Mouse (Mus musculus): ENCODE data around the gene Btg2. TPM values are rescaled to one million over a fixed set of nuclear protein-coding genes. Genes with fewer than 3 reads are reported as not detected.
A peak's percentile ranks its signal among the peaks of the same experiment; 100 is the strongest.

Gene Btg2
- polyA plus RNA-seq, 1 experiment from 2014 or later = 34.6 TPM

- H3K27me3 ChIP-seq (replicated peaks; ENCODE audit: control insufficient read depth, insufficient read depth, low read length) = no peaks in the 10 kb centered on the region
- no peaks in the 10 kb centered on the region for H3K9me3 ChIP-seq (ENCODE audit: control insufficient read depth, low read length)
- no peak overlapping the region for H3K27ac ChIP-seq (ENCODE audit: low read depth)
- H3K4me1 ChIP-seq (replicated peaks; ENCODE audit: control insufficient read depth, insufficient read depth, low read length) = peaks cover 14% of the 10 kb centered on the region
- DNase-seq (ENCODE audit: low spot score) = no peak
- no peak overlapping the region for H3K9ac ChIP-seq (ENCODE audit: low read length)
- no peaks in the 10 kb centered on the region for H3K36me3 ChIP-seq (ENCODE audit: control insufficient read depth, insufficient read depth, low read length)
- 87% methylated on average over 3 of the region's 3 CpGs for WGBS
- H3K4me2 ChIP-seq (ENCODE audit: low read length) = no peak overlapping the region
- no peak for ATAC-seq (replicated peaks; ENCODE audit: low FRiP score, low TSS enrichment, low read depth)
- H3K4me3 ChIP-seq (ENCODE audit: low read depth, low read length) = no peak overlapping the region
Observed at GRCm38 (mm10) chr1:134084128-134084527, 5.2 kb upstream of the Btg2 start.

DNA sequence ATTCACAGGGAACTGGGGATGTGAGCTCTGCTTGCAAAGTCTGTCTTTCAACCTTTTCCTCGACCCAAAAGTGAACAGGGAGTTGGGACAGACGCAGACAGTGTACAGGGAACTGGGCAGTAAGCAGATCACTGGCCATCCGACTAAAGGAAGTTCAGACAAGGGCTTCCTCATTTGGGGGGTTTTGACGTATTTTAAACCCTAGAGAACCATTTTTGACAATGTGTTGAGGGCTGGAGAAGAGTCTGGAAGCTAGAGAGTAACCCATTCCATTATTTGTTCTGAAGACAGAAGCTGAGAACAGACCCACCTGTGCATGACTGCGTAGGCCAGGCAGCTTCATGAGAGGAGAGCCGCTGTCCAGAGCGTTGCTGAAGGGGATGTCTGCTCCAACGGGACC is 4.8 kb upstream of the Btg2 start:
- Histone ChIP-seq H3K9me3 (ENCODE audit: control insufficient read depth, low read length) (no peaks in the 10 kb centered on the region), H3K9ac (ENCODE audit: low read length) (no peak overlapping the region), H3K4me3 (ENCODE audit: low read depth, low read length) (no peak overlapping the region), H3K27ac (ENCODE audit: low read depth) (no peak overlapping the region), H3K27me3 (replicated peaks; ENCODE audit: control insufficient read depth, insufficient read depth, low read length) (no peaks in the 10 kb centered on the region), H3K4me2 (ENCODE audit: low read length) (no peak overlapping the region), H3K36me3 (ENCODE audit: control insufficient read depth, insufficient read depth, low read length) (no peaks in the 10 kb centered on the region), H3K4me1 (replicated peaks; ENCODE audit: control insufficient read depth, insufficient read depth, low read length) (peaks cover 14% of the 10 kb centered on the region)
- ATAC-seq (replicated peaks; ENCODE audit: low FRiP score, low TSS enrichment, low read depth) = no peak
- WGBS = 76% methylated on average over 8 of the region's 8 CpGs
- no peak for DNase-seq (ENCODE audit: low spot score)

- no peaks in the 10 kb centered on the region for H3K36me3 ChIP-seq (ENCODE audit: control insufficient read depth, insufficient read depth, low read length)
- ATAC-seq (replicated peaks; ENCODE audit: low FRiP score, low TSS enrichment, low read depth) = no peak
- no peak overlapping the region for H3K4me3 ChIP-seq (ENCODE audit: low read depth, low read length)
- H3K9me3 ChIP-seq (ENCODE audit: control insufficient read depth, low read length) = no peaks in the 10 kb centered on the region
- H3K27ac ChIP-seq (ENCODE audit: low read depth) = no peak overlapping the region; the same call in 1 of the 2 replicates
- no peak for DNase-seq (ENCODE audit: low spot score)
- no peaks in the 10 kb centered on the region for H3K27me3 ChIP-seq (replicated peaks; ENCODE audit: control insufficient read depth, insufficient read depth, low read length)
- 52% methylated on average over 11 of the region's 11 CpGs for WGBS
- no peak overlapping the region for H3K9ac ChIP-seq (ENCODE audit: low read length)
- no peak overlapping the region for H3K4me2 ChIP-seq (ENCODE audit: low read length)
- H3K4me1 ChIP-seq (replicated peaks; ENCODE audit: control insufficient read depth, insufficient read depth, low read length) = peaks cover 18% of the 10 kb centered on the region
Observed at GRCm38 (mm10) chr1:134082987-134083516, 4.1 kb upstream of the Btg2 start.

DNA sequence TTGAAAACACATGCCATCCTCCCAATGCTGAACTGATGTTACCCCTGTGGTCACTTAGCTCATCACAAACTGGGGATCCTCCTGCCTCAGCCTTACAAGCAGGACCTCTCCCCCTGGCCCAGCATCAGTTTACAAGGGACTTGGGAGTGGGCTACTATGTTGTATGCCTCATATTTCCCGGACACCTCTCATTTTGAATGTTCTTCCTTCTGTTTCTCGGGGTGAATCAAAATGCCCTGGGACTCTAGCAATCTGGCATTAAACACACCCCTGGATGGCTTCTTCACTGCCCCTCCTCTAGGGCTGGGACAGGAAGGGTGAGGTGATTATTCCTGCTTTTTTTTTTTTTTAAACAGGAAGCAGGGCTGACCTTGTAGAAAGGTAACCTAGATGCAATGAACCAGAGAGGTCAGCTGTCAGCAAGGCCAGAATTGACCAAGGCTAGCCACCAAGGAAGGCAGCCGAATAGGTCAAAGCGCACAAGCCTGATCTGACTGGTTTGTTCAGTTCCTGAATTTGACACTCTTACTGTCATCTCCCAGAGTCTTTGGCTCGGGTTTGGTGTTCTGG is 2.0 kb upstream of the Btg2 start:
- DNase-seq (ENCODE audit: low spot score) (no peak), ATAC-seq (replicated peaks; ENCODE audit: low FRiP score, low TSS enrichment, low read depth) (no peak)
- H3K4me3 ChIP-seq (ENCODE audit: low read depth, low read length) = no peak overlapping the region
- H3K4me2 ChIP-seq (ENCODE audit: low read length) = no peak overlapping the region
- H3K27ac ChIP-seq (ENCODE audit: low read depth) = no peak overlapping the region
- no peaks in the 10 kb centered on the region for H3K27me3 ChIP-seq (replicated peaks; ENCODE audit: control insufficient read depth, insufficient read depth, low read length)
- H3K4me1 ChIP-seq (replicated peaks; ENCODE audit: control insufficient read depth, insufficient read depth, low read length) = peaks cover 28% of the 10 kb centered on the region
- no peak overlapping the region for H3K9ac ChIP-seq (ENCODE audit: low read length)
- H3K36me3 ChIP-seq (ENCODE audit: control insufficient read depth, insufficient read depth, low read length) = peaks cover 13% of the 10 kb centered on the region; the same call in 1 of the 2 replicates
- H3K9me3 ChIP-seq (ENCODE audit: control insufficient read depth, low read length) = no peaks in the 10 kb centered on the region
- WGBS = 87% methylated on average over 5 of the region's 5 CpGs

DNA sequence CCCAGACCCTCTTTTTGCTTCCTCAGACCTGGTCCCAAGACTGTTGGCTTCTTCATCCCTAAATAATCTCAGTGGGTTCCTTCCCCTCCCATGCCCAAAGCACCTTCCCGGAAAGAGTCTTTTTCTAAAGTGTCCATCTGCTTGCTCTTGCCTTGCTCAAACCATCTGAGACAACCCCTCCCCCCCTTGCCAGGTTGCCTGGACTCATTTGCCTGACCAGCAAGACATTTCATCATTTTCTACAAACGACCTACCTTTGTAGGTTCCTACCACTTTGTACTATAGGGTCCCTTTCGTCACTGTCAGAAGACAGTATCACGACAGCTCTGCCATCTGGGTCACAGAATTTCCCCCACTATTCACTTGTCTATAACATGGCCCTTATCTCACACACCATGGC is 1.5 kb upstream of the Btg2 start:
- DNase-seq (ENCODE audit: low spot score) (no peak), ATAC-seq (replicated peaks; ENCODE audit: low FRiP score, low TSS enrichment, low read depth) (no peak)
- Histone ChIP-seq H3K4me1 (replicated peaks; ENCODE audit: control insufficient read depth, insufficient read depth, low read length) (peaks cover 31% of the 10 kb centered on the region), H3K4me3 (ENCODE audit: low read depth, low read length) (no peak overlapping the region), H3K9ac (ENCODE audit: low read length) (no peak overlapping the region), H3K27ac (ENCODE audit: low read depth) (no peak overlapping the region), H3K9me3 (ENCODE audit: control insufficient read depth, low read length) (no peaks in the 10 kb centered on the region), H3K4me2 (ENCODE audit: low read length) (no peak overlapping the region), H3K36me3 (ENCODE audit: control insufficient read depth, insufficient read depth, low read length) (peaks cover 18% of the 10 kb centered on the region; the same call in 1 of the 2 replicates), H3K27me3 (replicated peaks; ENCODE audit: control insufficient read depth, insufficient read depth, low read length) (no peaks in the 10 kb centered on the region)
- 81% methylated on average over 4 of the region's 4 CpGs for WGBS

DNA sequence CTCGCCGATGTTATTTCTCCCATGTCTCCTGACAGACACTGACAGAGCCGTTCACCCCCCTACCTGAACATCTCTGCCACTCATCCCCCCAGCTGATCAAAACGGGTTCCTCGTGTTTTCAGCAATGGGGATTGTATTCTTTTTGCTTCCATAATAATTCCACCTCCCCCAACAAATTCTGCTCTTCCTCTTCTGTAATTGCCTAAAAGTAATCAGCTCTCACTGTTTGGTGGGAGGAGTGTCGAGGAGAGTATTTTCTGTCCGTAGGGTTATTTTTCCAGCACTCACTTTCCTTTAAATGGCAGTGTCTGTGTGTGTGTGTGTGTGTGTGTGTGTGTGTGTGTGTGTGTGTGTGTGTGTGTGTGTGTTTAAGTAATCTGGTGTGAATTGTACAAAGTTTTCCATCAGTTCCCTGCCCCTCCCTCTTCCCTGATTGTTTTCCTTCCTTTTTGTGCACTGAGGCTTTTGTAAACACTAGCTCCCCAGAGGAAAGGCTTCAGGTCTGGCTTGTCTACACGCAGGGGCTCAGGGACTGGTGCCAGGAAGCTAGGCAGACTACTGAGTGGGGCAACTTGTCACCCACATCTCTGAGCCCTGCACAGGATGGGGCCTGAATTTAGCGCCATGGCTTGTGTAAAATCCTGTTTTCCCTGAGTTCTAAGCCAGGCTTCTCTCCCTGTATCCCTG is 700 bp upstream of the Btg2 start:
- ATAC-seq (replicated peaks; ENCODE audit: low FRiP score, low TSS enrichment, low read depth) = 0 out of 2 replicates have a peak, but pooled peaks have one; percentile 1

DNA sequence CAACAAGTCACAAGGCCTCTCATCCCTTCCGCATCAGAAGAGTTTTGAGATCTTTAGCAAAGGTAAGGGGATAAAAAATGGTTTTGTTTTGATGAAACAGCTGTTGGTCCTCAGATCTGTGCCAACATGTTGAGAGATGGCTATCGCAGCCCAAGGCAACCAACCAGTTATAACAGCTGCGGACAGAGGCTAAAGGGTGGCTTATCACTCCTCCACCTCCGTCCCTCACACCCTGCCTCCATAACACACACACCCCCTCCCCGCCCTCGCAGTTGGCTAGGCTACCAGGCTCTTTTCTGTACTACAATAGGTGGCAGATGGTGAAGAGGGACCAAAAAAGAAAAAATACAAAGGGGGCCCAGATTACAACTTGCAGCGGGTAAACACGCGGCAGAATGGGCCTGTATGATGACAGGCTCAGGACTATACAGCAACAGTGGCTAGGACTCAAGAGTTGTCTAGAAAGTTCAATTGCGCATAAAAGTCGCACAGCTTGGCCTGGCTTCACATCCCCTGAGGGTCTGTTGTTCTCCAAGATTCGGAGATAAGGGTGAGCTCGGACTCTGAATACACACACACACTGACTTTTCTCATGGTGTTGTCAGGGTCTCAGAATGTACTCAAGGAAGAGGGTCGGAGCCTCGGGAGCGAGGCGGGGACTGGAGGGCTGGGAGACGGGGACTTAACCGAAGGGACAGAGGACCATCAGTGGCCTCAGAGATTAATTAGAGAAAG is 692 bp downstream of the Btg2 start:
- no peaks in the 10 kb centered on the region for H3K27me3 ChIP-seq (replicated peaks; ENCODE audit: control insufficient read depth, insufficient read depth, low read length)
- DNase-seq (ENCODE audit: low spot score) (no peak), ATAC-seq (replicated peaks; ENCODE audit: low FRiP score, low TSS enrichment, low read depth) (peak; percentile 14)
- peak overlapping the region; percentile 70 for H3K4me2 ChIP-seq (ENCODE audit: low read length)
- WGBS = 11% methylated on average over 19 of the region's 19 CpGs
- no peaks in the 10 kb centered on the region for H3K9me3 ChIP-seq (ENCODE audit: control insufficient read depth, low read length)
- peak overlapping the region; percentile 80 for H3K9ac ChIP-seq (ENCODE audit: low read length)
- peaks cover 33% of the 10 kb centered on the region for H3K4me1 ChIP-seq (replicated peaks; ENCODE audit: control insufficient read depth, insufficient read depth, low read length)
- H3K4me3 ChIP-seq (ENCODE audit: low read depth, low read length) = peak overlapping the region; percentile 70
- H3K27ac ChIP-seq (ENCODE audit: low read depth) = peak overlapping the region; percentile 74
- H3K36me3 ChIP-seq (ENCODE audit: control insufficient read depth, insufficient read depth, low read length) = peaks cover 21% of the 10 kb centered on the region; the same call in 1 of the 2 replicates

More for the DNA sequence above, 700 bp upstream of the Btg2 start:
- Histone ChIP-seq H3K9me3 (ENCODE audit: control insufficient read depth, low read length) (no peaks in the 10 kb centered on the region), H3K4me1 (replicated peaks; ENCODE audit: control insufficient read depth, insufficient read depth, low read length) (peaks cover 31% of the 10 kb centered on the region), H3K9ac (ENCODE audit: low read length) (peak overlapping the region; percentile 80), H3K4me2 (ENCODE audit: low read length) (peak overlapping the region; percentile 70), H3K27me3 (replicated peaks; ENCODE audit: control insufficient read depth, insufficient read depth, low read length) (no peaks in the 10 kb centered on the region), H3K4me3 (ENCODE audit: low read depth, low read length) (peak overlapping the region; percentile 70), H3K27ac (ENCODE audit: low read depth) (peak overlapping the region; percentile 82), H3K36me3 (ENCODE audit: control insufficient read depth, insufficient read depth, low read length) (peaks cover 21% of the 10 kb centered on the region; the same call in 1 of the 2 replicates)
- no peak for DNase-seq (ENCODE audit: low spot score)
- 6% methylated on average over 9 of the region's 9 CpGs for WGBS

DNA sequence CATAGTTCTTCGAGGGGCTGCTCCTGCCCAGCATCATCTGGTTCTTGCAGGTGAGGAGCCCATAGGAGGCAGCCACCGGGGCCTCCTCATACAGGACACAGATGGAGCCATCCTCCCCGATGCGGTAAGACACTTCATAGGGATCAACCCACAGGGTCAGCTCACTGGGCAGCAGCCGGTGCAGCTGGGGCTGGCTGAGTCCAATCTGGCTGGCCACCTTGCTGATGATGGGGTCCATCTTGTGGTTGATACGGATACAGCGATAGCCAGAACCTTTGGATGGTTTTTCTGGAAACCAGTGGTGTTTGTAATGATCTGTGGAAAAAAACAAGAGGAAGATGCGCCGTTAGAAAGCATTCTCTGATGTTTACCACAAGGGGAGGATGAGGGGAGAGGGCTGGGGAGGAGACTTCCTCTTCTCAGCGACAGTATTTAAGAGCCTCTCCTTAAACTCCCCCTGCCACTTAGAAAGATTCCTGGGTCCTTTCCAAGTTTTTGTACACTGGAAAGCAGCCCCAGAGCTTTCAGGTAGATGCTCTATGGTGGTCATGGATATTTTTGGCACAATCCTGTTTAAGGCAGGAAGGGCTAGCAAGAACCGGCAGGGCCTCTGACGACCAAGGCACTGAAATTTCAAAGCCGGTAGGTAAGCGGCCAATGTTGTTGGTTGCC is 1.4 kb downstream of the Btg2 start:
- no peak for ATAC-seq (replicated peaks; ENCODE audit: low FRiP score, low TSS enrichment, low read depth)
- 43% methylated on average over 14 of the region's 14 CpGs for WGBS
- 0 out of 2 replicates have a peak overlapping the region, but pooled peaks have one; percentile 17 for H3K27ac ChIP-seq (ENCODE audit: low read depth)
- peak overlapping the region; percentile 70 for H3K4me3 ChIP-seq (ENCODE audit: low read depth, low read length)
- peaks cover 21% of the 10 kb centered on the region; the same call in 1 of the 2 replicates for H3K36me3 ChIP-seq (ENCODE audit: control insufficient read depth, insufficient read depth, low read length)
- H3K27me3 ChIP-seq (replicated peaks; ENCODE audit: control insufficient read depth, insufficient read depth, low read length) = no peaks in the 10 kb centered on the region
- H3K9me3 ChIP-seq (ENCODE audit: control insufficient read depth, low read length) = no peaks in the 10 kb centered on the region
- DNase-seq (ENCODE audit: low spot score) = no peak
- H3K4me2 ChIP-seq (ENCODE audit: low read length) = peak overlapping the region; percentile 70
- H3K9ac ChIP-seq (ENCODE audit: low read length) = peak overlapping the region; percentile 80
- H3K4me1 ChIP-seq (replicated peaks; ENCODE audit: control insufficient read depth, insufficient read depth, low read length) = peaks cover 37% of the 10 kb centered on the region

Measured in intestine, embryonic 14.5 days (tissue).